Mouse (Mus musculus) forebrain, embryonic 16.5 days (tissue): Measurements from ENCODE around the gene Slc11a2. TPM values are rescaled to one million over a fixed set of nuclear protein-coding genes. Genes with fewer than 3 reads are reported as not detected.
"Not testable (repeated sequence)": the region's sequence is repeated elsewhere in the genome, so short reads cannot be mapped to it uniquely, and the experiment has no call there.

Experiments
- ATAC-seq: fragments of 200-750 bp; cut with Nextera tagmentation; 2 replicates; pipeline ENCODE4 v1.8.0; 2017; ENCODE audit warnings: mild to moderate bottlenecking, moderate library complexity
- H3K27ac ChIP-seq: fragments of 300-500 bp; sonication (generic); 2 replicates; pipeline ENCODE4 v1.5.1; 2014; ENCODE audit warnings: low read length, control low read depth
- H3K27me3 ChIP-seq: fragments of 300-500 bp; sonication (generic); replicated peaks from 2 replicates; pipeline ENCODE4 v1.6.1; 2014; ENCODE audit warnings: low read length; ENCODE audit not compliant: control insufficient read depth, insufficient read depth
- H3K36me3 ChIP-seq: fragments of 300-500 bp; sonication (generic); 2 replicates; pipeline ENCODE4 v1.6.1; 2014; ENCODE audit not compliant: control insufficient read depth, insufficient read depth
- H3K4me1 ChIP-seq: fragments of 300-500 bp; sonication (generic); replicated peaks from 2 replicates; pipeline ENCODE4 v1.6.1; 2014; ENCODE audit warnings: low read length; ENCODE audit not compliant: control insufficient read depth, insufficient read depth
- H3K4me2 ChIP-seq: fragments of 300-500 bp; sonication (generic); 2 replicates; pipeline ENCODE4 v1.6.1; 2014; ENCODE audit warnings: mild to moderate bottlenecking, low read length, control low read depth
- H3K4me3 ChIP-seq: fragments of 300-500 bp; sonication (generic); replicated peaks from 2 replicates; pipeline ENCODE4 v1.5.1; 2014; ENCODE audit warnings: mild to moderate bottlenecking, low read length, control low read depth
- H3K9ac ChIP-seq: fragments of 300-500 bp; sonication (generic); replicated peaks from 2 replicates; pipeline ENCODE4 v1.6.1; 2014; ENCODE audit warnings: low read depth, low read length, control low read depth
- H3K9me3 ChIP-seq: fragments of 300-500 bp; sonication (generic); 2 replicates; pipeline ENCODE4 v1.6.1; 2016; ENCODE audit warnings: low read length; ENCODE audit not compliant: control insufficient read depth
- WGBS: fragments of 180-500 bp; shearing (Covaris S2); extraction: QIAGEN DNeasy Blood & Tissue Kit; methylation state at CpG from one replicate; pipeline ENCODE4 v1.1.7; 2014; 5-methylcytosine and 5-hydroxymethylcytosine counted together
- polyA plus RNA-seq: library from polyadenylated mRNA; unstranded; fragments of >200 nt; fragmentation: Nextera tagmentation; extraction: Ambion mirVana; gene quantifications from 2 replicates; pipeline ENCODE4 v1.2.1, GENCODE M21; 2015

Slc11a2 gene
- polyA plus RNA-seq, 1 experiment from 2014 or later = 28.2 TPM

DNA sequence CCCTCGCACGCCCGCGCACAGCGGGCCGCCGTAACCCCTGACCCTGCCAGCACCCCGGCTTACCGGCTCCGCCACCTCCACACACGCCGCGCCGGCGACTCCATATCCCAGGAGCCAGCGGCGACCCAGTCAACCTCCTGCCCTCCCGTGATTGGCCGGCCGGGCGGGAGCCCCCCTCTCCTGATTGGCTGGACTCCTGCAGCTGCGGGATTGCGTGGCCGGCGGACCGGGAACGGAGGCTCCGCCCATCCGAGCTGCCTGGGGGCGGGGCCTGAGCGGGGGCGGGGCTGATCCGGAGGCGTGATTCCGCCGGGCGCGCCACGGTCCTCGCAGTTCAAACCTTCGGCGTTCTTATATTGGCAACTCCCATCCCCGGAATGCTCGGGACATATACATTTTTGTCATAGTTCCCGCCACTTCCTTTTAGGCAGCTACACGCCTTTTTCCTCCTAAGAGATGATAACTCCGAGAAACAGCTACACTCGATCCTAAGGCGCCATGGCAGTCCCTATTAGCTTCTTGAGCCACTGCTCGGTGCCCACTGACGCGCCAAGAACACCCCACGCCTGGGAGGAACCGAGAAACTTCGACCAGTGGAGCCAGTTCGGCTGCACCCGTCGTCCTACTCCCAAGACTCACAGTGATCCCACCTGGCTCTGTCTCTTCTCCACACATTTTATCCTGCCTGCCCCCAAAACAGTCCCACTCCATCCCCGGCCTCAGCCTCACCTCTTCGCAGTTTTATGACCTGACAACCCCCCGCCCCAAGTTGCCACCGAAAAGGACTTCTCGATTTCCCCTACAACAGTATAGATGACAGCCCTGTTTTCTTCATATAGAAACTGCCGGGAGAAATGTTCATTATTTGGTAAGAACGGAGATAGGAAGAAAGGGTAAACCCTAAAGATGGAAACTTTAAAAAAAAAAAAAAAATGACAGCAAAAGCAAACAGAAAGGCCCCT is 1.7 kb downstream of the Slc11a2 start:
- Histone ChIP-seq H3K27me3 (peaks cover 27% of the 10 kb centered on the region), H3K4me2 (peak overlapping the region; percentile 74), H3K36me3 (no peaks in the 10 kb centered on the region), H3K9ac (peak overlapping the region; percentile 85), H3K4me1 (peaks cover 27% of the 10 kb centered on the region), H3K9me3 (no peaks in the 10 kb centered on the region), H3K4me3 (peak overlapping the region; percentile 88), H3K27ac (no peak overlapping the region)
- under 1% methylated on average over 65 of the region's 65 CpGs for WGBS
- ATAC-seq = peak; percentile 99

DNA sequence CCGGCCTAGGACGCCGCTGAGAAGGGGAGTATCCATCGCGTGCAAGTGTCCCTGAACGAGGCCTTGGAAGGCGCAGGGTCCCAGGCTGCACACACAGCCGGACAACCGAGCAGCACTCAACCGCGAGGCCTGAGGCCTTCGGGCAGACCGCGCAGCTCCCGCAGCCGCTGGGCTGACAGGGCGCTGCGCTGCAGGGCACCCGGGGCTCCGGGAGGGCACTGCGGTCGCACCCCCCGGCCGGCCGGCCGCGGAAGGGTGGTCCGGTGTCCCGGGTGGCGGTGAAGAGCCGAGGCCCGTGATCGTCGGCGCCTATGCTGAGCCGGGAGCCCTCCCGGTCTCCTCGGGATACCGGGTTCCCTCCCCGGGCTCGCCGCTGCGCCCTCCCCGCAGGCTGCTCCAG is 2.4 kb downstream of the Slc11a2 start:
- ATAC-seq = peak; percentile 62
- no peak overlapping the region; the same call in 1 of the 2 replicates for H3K27ac ChIP-seq
- no peaks in the 10 kb centered on the region for H3K36me3 ChIP-seq
- peak overlapping the region; percentile 74 for H3K4me2 ChIP-seq
- peaks cover 27% of the 10 kb centered on the region for H3K27me3 ChIP-seq
- under 1% methylated on average over 36 of the region's 44 CpGs for WGBS
- H3K4me1 ChIP-seq = peaks cover 27% of the 10 kb centered on the region
- peak overlapping the region; percentile 88 for H3K4me3 ChIP-seq
- H3K9me3 ChIP-seq = no peaks in the 10 kb centered on the region
- peak overlapping the region; percentile 85 for H3K9ac ChIP-seq

DNA sequence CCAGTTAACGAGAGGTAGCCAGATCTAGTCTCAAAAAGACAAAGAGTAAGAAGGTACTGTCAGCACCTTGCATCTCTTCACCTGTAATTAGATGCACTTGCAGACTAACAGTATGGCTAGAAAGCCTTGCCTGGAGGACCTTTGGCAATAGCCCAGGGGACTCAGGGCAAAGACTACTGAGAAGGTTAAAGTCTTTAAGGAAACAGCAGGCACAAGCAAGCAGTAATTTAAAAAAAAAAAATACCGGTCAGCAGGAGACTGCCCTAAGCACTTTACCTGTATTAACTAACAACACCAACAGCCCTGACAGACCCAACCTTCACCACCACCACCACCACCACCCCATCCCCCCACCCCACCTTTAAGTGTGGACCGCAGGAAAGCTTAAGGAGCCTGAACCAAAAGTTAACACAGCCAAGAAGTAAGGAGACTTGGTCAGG is 3.1 kb downstream of the Slc11a2 start, which contains the start of gene Gm5475:
Gene Gm5475, plus strand, starts transcription at position 390 of the 440 bp plus-strand sequence.
- not testable (repeated sequence) for H3K27ac ChIP-seq, H3K9me3 ChIP-seq, H3K36me3 ChIP-seq, ATAC-seq
- WGBS = 23% methylated on average over 3 of the region's 3 CpGs
- H3K4me1 ChIP-seq = peaks cover 27% of the 10 kb centered on the region
- H3K4me3 ChIP-seq = peak within 1 kb of the TSS; percentile 88
- peak within 1 kb of the TSS; percentile 74 for H3K4me2 ChIP-seq
- peak within 1 kb of the TSS; percentile 85 for H3K9ac ChIP-seq
- H3K27me3 ChIP-seq = peaks cover 27% of the 10 kb centered on the region

DNA sequence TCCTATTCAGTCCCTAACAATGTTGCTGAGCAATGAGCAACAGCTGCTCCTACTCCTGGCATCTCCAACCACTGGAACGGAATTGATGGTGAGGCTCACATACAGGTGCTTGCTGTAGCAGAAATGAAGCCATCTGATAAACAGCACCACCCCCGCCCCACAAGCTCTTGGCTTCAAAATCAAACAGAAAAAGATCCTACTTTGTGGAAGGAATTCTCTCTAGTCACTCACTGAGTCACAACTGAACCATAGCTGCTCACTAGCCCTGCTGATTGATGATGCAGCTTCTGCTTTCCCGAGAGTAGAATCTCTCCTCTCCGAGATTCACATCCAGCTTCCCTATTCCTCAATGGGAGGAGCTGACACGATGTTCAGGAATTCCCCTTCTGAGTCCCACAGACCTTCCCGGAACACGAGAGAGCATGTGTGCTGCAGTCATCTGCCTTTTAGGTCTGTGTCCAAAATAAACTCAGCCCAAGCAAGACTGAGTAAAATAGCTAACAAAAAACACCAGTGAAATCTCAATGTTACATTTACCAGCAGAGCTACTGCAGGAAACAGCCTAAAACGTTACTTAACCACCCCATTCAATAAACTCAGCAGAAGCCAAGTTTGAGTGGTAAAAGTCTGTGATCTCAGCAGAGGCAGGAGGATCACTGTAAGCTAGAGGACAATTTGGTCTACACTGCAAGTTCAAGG is 3.7 kb downstream of the Slc11a2 start:
- Histone ChIP-seq H3K4me1 (peaks cover 27% of the 10 kb centered on the region), H3K9me3 (no peaks in the 10 kb centered on the region), H3K4me3 (no peak overlapping the region; the same call in none of the 2 replicates), H3K9ac (no peak overlapping the region), H3K4me2 (peak overlapping the region; percentile 74), H3K27me3 (peaks cover 27% of the 10 kb centered on the region), H3K27ac (no peak overlapping the region), H3K36me3 (no peaks in the 10 kb centered on the region)
- WGBS = 49% methylated on average over 8 of the region's 8 CpGs
- ATAC-seq = no peak

DNA sequence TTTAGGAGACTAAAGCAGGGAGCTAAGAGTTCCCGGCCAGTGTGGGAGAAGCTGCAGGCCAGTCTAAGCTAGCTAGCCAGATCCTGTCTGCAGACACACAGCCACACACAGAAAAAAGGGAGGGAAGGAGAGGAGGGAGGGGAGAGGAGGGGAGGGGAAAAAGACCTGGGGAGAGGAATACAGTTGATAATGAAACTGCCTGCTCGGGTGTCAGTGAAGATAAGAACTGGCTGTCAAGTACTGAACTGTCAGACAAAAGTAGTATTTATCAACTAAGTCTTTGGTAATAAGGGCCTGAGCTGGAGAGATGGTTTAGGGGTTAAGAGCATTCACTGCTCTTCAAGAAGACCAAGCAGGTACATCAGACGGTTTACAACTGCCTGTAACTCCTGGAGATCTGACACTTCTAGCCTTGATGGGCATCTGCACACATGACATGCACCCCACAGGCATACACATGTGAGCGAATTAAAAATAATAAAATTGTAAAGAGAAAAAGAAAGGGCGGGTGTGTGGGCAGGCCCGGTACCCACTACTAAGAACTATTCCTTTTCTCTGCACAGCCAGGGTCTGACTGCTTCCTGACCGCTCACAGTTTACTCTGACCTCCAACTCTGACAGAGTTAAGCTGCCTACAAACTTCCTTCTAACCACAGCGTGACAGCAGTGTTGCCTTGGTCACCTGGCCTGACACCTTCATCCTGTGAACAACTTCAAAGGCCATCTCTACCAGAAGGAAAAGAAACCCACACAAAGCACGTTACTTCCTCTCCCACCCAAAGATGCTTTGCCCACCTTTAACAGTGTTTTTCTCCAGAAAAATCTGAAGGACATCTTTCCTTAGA is 4.7 kb downstream of the Slc11a2 start:
- H3K9ac ChIP-seq = no peak overlapping the region

DNA sequence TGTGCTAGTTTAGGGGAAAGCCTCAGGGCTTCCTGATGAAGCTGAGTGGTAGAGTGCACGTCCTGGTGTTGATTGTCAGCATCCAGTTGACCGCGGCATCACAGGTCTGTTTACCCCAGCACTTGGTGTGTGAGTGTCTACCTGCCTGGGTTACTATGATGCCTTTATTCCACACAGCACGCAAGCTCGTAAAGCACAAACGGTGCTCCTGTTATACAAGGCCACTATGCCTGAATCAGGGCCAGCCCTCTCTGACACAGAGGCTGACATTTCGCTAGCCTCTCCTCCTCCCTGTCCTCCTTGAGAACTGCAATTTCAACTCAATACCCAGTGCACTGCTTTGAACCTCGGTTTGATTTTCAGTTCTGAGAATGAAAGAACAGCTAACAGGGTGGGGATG is 5.6 kb downstream of the Slc11a2 start:
- Histone ChIP-seq H3K27ac (no peak overlapping the region), H3K36me3 (no peaks in the 10 kb centered on the region), H3K4me1 (peaks cover 27% of the 10 kb centered on the region), H3K4me2 (no peak overlapping the region), H3K9ac (no peak overlapping the region), H3K27me3 (peaks cover 10% of the 10 kb centered on the region), H3K9me3 (no peaks in the 10 kb centered on the region), H3K4me3 (no peak overlapping the region)
- WGBS = 76% methylated on average over 8 of the region's 8 CpGs
- no peak for ATAC-seq

More for the DNA sequence above, 4.7 kb downstream of the Slc11a2 start:
- H3K27me3 ChIP-seq = peaks cover 17% of the 10 kb centered on the region
- no peak overlapping the region for H3K4me3 ChIP-seq
- H3K27ac ChIP-seq = no peak overlapping the region
- H3K36me3 ChIP-seq = no peaks in the 10 kb centered on the region
- H3K9me3 ChIP-seq = no peaks in the 10 kb centered on the region
- no peak overlapping the region for H3K4me2 ChIP-seq
- 71% methylated on average over 9 of the region's 9 CpGs for WGBS
- H3K4me1 ChIP-seq = peaks cover 27% of the 10 kb centered on the region
- no peak for ATAC-seq

DNA sequence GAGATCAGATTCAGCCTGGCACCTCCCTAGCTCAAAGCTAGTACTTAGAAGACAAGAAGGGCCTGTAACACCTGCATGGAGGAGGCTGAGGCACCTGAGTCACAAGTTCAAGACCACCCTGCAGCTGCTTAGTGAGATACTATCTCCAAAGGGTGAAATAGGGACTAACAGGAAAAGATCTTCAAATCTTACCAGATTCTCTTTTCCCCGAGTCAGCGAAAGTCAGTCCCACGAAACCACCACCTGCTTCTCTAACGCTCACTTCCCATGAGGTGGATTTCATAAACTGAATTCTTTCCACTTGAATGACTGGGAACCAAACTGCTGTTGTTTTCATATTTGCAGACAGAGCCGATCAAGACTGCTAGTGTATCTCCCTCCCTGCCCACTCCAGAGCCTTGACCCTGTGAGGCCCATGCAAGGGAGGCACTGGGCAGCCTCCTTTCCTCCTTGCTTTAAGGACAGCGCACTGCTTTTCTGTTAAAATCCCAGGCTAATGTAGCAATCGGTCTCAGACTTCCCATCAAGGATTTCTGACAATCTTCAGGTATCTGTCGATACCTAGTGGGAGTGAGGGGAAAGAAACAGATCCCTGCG is 6.9 kb downstream of the Slc11a2 start:
- Histone ChIP-seq H3K4me1 (peaks cover 21% of the 10 kb centered on the region), H3K27me3 (no peaks in the 10 kb centered on the region), H3K4me3 (no peak overlapping the region), H3K4me2 (no peak overlapping the region), H3K27ac (no peak overlapping the region), H3K9me3 (no peaks in the 10 kb centered on the region), H3K36me3 (no peaks in the 10 kb centered on the region), H3K9ac (no peak overlapping the region)
- ATAC-seq = no peak
- 83% methylated on average over 9 of the region's 9 CpGs for WGBS

DNA sequence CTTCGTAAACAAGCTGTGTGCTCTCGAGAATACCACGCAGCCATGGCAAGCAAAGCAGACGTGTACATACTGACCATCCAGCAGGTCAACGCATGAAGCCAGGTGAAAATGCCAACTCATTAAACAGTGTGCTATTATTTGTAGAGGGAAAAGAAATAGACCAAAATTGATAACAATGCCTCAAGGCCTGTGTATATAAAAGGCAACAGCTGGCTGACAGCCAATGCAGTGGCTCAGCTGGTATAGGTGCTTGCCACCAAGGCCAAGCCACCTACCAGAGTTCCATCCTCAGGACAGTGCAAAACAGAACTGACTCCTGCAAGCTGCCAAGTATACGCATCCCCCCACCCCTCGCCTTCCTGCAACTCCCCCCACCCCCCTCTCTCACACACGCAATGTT is 9.2 kb downstream of the Slc11a2 start:
- H3K4me3 ChIP-seq = no peak overlapping the region
- no peak overlapping the region for H3K9ac ChIP-seq
- no peak overlapping the region for H3K4me2 ChIP-seq
- H3K27ac ChIP-seq = no peak overlapping the region
- WGBS = 86% methylated on average over 8 of the region's 8 CpGs
- H3K9me3 ChIP-seq = no peaks in the 10 kb centered on the region
- H3K27me3 ChIP-seq = no peaks in the 10 kb centered on the region
- no peak for ATAC-seq
- H3K36me3 ChIP-seq = 0 out of 2 replicates have a peak, but pooled peaks cover 2% of the 10 kb centered on the region
- H3K4me1 ChIP-seq = peaks cover 6% of the 10 kb centered on the region
